9 mouse cellular contexts compared by ENCODE assay signal in genomic region chr8:46859164-46859846, GRCm38 (mm10).
DNase-seq lines count a peak whose midpoint lies in the region; ATAC-seq lines count a peak whose summit lies in the region.
"Had no signal": no experiment of that assay in that cellular context is flagged by ENCODE, and none has a peak within 500 bp of the region (broad histone marks: within the 10 kb centered on the region; RNA-seq: fewer than 3 reads in every experiment).

No protein-coding gene starts in this region.

- no peak for DNase-seq in heart, postnatal 14 days
- DNase-seq in CD4-positive, CD25-positive, alpha-beta regulatory T cell, adult 2 months (ENCODE audit: low read depth, low spot score), result peak; percentile 72
- peak; percentile 42 for DNase-seq in heart, postnatal 4 days
- no peak for DNase-seq in cerebellum, adult 11 months
- DNase-seq in left cerebral cortex, adult 9 months (ENCODE audit: low spot score in 2 of 2), result no peak
- DNase-seq in right cerebral cortex, postnatal 14 days, result no peak
- DNase-seq: gastrocnemius, postnatal 14 days had no signal

- intact Hi-C loops in heart, postnatal 14 days (cut with DNase I), result no loop called here

- no peaks in the 10 kb centered on the region for H3K27me3 ChIP-seq in heart, embryonic 13.5 days (replicated peaks)
- H3K27me3 ChIP-seq in midbrain, embryonic 15.5 days (replicated peaks), result no peaks in the 10 kb centered on the region

- H3K36me3 ChIP-seq in heart, embryonic 13.5 days, result no peaks in the 10 kb centered on the region
- no peaks in the 10 kb centered on the region for H3K36me3 ChIP-seq in midbrain, embryonic 15.5 days (replicated peaks)

- H3K9ac ChIP-seq in heart, embryonic 13.5 days, result no peak overlapping the region
- H3K9ac ChIP-seq in midbrain, embryonic 15.5 days, result no peak overlapping the region

- no peak overlapping the region for H3K4me2 ChIP-seq in heart, embryonic 13.5 days
- H3K4me2 ChIP-seq in midbrain, embryonic 15.5 days, result no peak overlapping the region

- ATAC-seq in heart, embryonic 13.5 days (ENCODE audit: extremely low read depth, insufficient number of reproducible peaks, low FRiP score, low TSS enrichment), result no peak
- 0 out of 2 replicates have a peak, but pooled peaks have one; percentile 14 for ATAC-seq in midbrain, embryonic 15.5 days (replicated peaks)

- H3K4me1 ChIP-seq in heart, embryonic 13.5 days, result peaks cover 9% of the 10 kb centered on the region; the same call in 1 of the 2 replicates
- 0 out of 2 replicates have a peak, but pooled peaks cover 5% of the 10 kb centered on the region for H3K4me1 ChIP-seq in midbrain, embryonic 15.5 days

- H3K9me3 ChIP-seq in heart, embryonic 13.5 days, result no peaks in the 10 kb centered on the region
- H3K9me3 ChIP-seq in midbrain, embryonic 15.5 days, result no peaks in the 10 kb centered on the region

- no peak overlapping the region for H3K4me3 ChIP-seq in heart, embryonic 13.5 days
- H3K4me3 ChIP-seq in midbrain, embryonic 15.5 days, result no peak overlapping the region

- 46% methylated on average over 7 of the region's 7 CpGs for WGBS in heart, embryonic 13.5 days
- WGBS in midbrain, embryonic 15.5 days, result 32% methylated on average over 7 of the region's 7 CpGs

- peak overlapping the region; percentile 32; the same call in 1 of the 2 replicates for H3K27ac ChIP-seq in heart, embryonic 13.5 days (replicated peaks)
- H3K27ac ChIP-seq in midbrain, embryonic 15.5 days, result peak overlapping the region; percentile 8; the same call in 1 of the 2 replicates

Comparison
In these comparisons a context has a peak if more than half of its experiments do, and no peak if none do; other contexts are left out.
1. DNase-seq: peak in CD4-positive, CD25-positive, alpha-beta regulatory T cell, adult 2 months (single experiment) and heart, postnatal 4 days (single experiment); none in heart, postnatal 14 days (0 of 2), cerebellum, adult 11 months (single experiment), left cerebral cortex, adult 9 months (0 of 2) and right cerebral cortex, postnatal 14 days (single experiment).